Mouse (Mus musculus): ENCODE measurements around the gene Oaz1.

Gene Oaz1

GRCm38 (mm10) chr10:80826151-80827062 lies at the start of gene Oaz1:
Gene Oaz1, plus strand, starts transcription at chr10:80826656.
- DNase-seq: peak; percentile 99

- no peak for DNase-seq
Measured at GRCm38 (mm10) chr10:80777123-80777522, 49.3 kb upstream of the Oaz1 start.

- DNase-seq: no peak
Measured at GRCm38 (mm10) chr10:80779565-80779964, 46.9 kb upstream of the Oaz1 start.

GRCm38 (mm10) chr10:80784302-80784701 lies 42.2 kb upstream of the Oaz1 start:
- DNase-seq: no peak

GRCm38 (mm10) chr10:80784871-80785270 lies 41.6 kb upstream of the Oaz1 start:
- no peak for DNase-seq

GRCm38 (mm10) chr10:80785963-80786362 lies 40.5 kb upstream of the Oaz1 start:
- DNase-seq: no peak

GRCm38 (mm10) chr10:80787517-80787916 lies 38.9 kb upstream of the Oaz1 start:
- no peak for DNase-seq

GRCm38 (mm10) chr10:80790761-80791404 lies 35.6 kb upstream of the Oaz1 start:
- DNase-seq: no peak

- DNase-seq: no peak
Measured at GRCm38 (mm10) chr10:80791476-80792174, 34.8 kb upstream of the Oaz1 start.

GRCm38 (mm10) chr10:80792175-80793032 lies 34.1 kb upstream of the Oaz1 start:
- no peak for DNase-seq

- no peak for DNase-seq
Measured at GRCm38 (mm10) chr10:80793033-80793784, 33.2 kb upstream of the Oaz1 start.

GRCm38 (mm10) chr10:80793803-80794202 lies 32.7 kb upstream of the Oaz1 start:
- DNase-seq: no peak

GRCm38 (mm10) chr10:80794750-80795149 lies 31.7 kb upstream of the Oaz1 start:
- DNase-seq: no peak

- no peak for DNase-seq
Measured at GRCm38 (mm10) chr10:80796307-80796848, 30.1 kb upstream of the Oaz1 start.

- DNase-seq: peak; percentile 81
Measured at GRCm38 (mm10) chr10:80797186-80798149, 29.0 kb upstream of the Oaz1 start.

GRCm38 (mm10) chr10:80798150-80799006 lies 28.1 kb upstream of the Oaz1 start, which contains the start of the genes Sf3a2 and Plekhj1:
Gene Sf3a2, plus strand, starts transcription at chr10:80798198.
Gene Plekhj1, minus strand, starts transcription at chr10:80798626.
- peak; percentile 98 for DNase-seq

- DNase-seq: no peak
Measured at GRCm38 (mm10) chr10:80799070-80799566, 27.3 kb upstream of the Oaz1 start.

GRCm38 (mm10) chr10:80802204-80802912 lies 24.1 kb upstream of the Oaz1 start:
- no peak for DNase-seq
